Mouse (Mus musculus): Measurements from ENCODE around the gene Hoxb6.

Gene Hoxb6

DNA sequence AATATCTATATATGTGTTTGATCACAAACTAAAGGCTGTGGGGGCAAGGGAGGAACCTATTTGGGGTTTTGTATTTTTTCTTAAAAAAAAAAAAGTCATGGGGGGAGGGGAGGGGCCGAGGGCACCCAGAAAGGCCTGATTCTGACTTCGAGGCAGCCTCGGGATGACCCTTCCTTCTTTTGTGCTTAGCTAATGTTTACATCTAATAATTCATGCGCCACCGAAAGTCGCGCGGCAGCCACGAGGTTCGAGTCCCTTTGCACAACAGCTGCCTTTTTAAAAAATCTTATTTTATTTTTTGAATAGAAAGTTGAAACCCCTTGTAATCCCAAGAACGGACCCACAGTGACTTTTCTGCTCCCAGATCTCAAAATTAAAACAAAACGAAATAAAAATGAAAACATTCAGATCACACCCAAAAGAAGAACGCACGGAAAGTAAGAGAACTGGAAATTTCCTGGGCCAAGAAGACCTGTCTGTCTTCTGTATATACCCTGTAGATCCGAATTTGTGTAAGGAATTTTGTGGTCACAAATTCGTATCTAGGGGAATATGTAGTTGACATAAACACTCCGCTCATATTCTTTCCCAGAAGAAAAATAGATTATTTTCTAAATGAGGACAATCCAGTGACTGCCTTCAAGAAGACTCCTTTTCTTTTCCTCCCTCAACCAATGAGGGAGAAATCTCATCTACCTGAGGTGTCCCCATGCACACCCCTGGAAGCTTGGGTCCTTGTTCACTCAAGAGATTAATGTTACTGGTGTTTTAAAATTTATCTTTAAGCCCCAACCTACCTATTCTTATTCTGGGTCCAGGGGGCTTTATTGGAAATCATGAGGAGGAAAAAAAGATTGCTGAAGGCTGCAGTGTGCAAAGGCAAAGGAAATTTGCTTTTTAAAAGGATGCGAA is 24.7 kb downstream of the Hoxb6 start:
- DNase-seq (ENCODE audit: low read depth): no peak

DNA sequence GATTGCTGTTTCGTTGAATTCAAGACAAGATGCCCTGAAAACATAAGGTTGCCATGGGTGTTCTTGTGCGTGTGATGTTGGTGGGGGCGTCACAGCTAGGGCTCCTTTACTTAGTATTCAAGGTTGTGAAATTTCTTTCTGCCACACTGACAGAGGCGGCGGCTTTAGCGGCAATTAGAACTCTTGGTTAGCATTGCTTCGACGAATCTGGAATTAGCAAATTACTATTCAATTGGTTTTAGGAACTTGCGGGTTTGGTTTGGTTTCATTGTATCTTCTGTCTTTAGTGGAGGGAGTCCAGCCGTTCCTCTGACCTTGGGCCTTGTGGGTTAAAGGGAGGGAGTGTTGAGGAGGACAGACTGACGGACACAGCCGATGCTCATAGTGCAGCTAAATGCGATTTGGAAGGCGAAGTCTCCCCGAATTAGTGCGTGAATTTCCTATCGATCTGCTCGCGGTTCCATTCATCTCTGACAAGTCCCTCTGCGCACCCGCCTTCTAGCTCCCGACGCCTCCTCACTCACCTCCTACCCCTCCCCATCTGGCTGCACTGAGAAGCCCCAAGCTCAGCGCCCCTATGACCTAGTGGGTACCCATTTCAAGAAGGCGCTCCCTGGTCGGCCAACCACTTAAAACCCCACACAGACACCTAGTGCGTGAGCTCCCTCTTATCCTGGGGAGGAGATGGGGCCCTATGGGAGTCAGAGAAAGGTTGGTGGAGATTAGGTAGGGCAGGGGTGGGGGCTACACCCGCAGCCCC is 25.5 kb downstream of the Hoxb6 start, which contains the start of gene Hoxb4:
Hoxb4 (plus strand) TSS at position 660 of the 760 bp plus-strand sequence.
- no peak for DNase-seq (ENCODE audit: low read depth)

DNA sequence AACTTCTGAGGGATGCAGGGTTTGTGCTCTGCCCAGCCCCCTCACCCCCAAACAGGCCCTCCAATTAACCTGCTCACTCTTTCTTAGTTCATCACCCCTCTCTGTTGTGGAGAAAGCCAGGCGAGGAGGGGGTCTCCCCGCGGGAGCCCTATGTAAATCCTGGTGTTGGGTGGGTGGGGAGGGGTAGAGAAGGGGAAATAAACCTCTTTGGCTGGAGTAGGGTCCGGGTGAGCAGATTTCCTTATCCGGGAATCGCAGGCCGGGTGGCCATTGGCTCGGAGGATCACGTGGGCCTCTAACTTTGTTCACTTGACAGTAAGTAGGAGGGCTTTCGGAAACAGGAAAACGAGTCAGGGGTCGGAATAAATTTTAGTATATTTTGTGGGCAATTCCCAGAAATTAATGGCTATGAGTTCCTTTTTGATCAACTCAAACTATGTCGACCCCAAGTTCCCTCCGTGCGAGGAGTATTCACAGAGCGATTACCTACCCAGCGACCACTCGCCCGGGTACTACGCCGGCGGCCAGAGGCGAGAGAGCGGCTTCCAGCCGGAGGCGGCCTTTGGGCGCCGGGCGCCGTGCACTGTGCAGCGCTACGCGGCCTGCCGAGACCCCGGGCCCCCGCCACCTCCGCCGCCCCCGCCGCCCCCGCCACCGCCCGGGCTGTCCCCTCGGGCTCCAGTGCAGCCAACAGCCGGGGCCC is 26.2 kb downstream of the Hoxb6 start:
- no peak for DNase-seq (ENCODE audit: low read depth)

DNA sequence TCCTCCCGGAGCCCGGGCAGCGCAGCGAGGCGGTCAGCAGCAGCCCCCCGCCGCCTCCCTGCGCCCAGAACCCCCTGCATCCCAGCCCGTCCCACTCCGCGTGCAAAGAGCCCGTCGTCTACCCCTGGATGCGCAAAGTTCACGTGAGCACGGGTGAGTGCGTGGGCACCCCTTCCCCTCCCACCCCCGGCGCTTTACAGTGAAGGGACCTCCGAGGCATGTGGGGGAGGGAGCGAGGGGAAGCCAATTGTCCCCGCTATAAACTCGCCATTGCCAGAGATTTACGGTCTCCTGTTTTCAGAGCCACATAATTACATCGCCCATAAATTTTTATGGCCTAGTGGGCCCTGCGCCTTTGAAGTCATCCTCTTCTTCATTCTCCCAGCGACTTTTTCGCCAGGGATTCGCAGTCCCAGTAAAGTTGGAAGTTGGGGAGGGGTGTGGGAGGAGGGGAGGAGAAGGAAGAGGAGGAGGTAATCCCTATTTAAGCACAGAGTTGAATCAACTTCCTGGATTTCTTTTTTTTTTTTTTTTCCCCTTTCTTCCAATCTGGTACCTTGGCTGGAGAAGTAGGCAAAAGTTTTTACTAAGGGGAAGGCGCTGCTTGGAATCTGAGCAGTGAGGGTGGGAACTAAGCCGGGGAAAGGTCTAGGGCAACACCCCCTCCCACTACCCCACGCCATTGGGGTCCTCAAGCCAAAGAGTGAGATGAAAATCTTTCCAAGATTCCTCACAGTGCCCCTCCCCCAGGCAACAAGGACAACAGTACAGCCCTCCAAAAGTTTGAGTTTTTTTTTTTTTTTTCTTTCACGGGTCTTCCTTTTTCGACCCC is 27.0 kb downstream of the Hoxb6 start:
- DNase-seq (ENCODE audit: low read depth): no peak

DNA sequence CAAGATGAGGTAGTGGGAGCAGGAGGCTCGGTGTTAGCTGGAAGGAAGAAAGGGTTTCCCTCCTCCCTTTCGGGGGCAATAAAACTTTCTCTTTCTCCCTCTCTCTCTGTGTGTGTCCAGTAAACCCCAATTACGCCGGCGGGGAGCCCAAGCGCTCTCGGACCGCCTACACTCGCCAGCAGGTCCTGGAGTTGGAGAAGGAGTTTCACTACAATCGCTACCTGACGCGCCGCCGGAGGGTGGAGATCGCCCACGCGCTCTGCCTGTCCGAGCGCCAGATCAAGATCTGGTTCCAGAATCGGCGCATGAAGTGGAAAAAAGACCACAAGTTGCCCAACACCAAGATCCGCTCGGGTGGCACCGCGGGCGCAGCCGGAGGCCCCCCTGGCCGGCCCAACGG is 27.6 kb downstream of the Hoxb6 start:
- no peak for DNase-seq (ENCODE audit: low read depth)

DNA sequence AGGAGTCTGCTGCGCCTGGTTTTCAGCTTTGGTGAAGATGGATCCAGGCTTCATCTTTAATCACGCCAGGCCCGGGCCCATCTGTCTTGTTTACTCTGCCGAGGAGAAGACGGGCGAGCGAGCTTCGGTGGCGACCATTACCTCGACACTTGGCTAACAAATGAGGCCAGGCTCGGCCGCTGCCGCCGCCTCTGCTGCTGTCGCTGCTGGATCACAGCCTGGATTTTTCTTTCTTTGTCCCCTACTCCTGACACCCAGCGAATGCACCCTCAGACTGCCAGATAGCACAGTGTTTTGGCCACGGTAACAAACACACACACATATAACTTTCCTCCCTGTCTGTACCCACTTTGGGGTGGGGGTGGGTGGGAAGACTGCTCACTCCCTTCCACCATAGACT is 28.4 kb downstream of the Hoxb6 start:
- DNase-seq (ENCODE audit: low read depth): no peak

DNA sequence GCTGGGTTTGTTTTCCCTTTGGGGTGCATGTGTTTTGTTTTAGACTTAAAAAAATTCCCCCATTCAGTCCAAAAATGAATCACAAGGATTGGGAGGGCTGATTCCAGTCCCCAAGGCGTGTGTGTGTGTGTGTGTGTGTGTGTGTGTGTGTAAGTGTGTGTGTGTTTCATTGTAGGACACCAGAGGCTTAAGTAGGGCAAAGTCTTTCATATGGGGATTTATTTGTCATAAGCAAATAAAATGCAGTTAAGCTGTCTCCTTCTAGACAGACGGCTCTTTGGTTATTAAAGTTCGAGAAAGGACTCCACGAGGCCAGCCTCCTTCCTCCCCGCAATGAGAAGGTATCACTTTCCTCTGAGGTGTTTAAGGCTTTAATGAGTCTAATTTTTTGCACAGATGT is 29.6 kb downstream of the Hoxb6 start:
- DNase-seq (ENCODE audit: low read depth): no peak

DNA sequence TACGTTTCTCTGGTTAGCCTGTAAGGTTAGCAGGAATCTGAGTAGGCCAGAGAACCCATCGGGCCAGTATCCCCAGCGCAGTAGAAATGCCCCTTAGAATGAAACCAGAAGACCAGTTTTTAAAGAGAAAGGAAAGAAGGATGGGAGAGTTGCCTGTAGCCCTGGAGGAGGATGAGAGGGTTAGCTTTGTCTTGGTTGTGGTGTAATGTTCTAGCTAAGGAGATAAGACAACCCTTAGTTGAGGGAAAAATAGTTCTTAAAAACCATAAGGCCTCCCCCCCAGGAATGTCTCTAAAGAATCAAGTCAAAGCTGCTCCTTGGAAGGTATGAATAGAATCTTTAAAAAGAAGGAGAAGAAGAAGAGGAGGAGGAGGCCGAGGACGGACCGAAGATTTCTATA is 30.5 kb downstream of the Hoxb6 start:
- no peak for DNase-seq (ENCODE audit: low read depth)

DNA sequence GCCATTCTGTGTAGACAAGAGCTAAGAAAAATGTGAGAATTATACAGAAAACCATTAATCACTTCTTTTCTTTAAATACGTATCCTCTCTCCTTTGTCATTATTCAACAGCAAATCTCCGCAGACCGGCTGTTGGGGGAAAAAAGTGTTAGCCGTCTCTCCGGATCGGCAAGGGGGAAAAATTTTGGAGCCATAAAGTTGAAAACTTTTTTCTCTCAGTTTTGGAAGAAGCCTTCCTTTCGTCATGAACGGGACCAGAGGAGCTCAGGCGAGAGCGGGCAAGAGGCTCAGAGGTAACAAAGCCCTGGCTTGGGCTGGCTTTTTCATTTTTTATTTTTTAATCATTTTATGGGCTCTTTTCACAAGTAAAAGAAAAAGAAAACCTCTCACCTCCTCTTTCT is 30.9 kb downstream of the Hoxb6 start, which contains the start of gene Hoxb3:
Hoxb3 (plus strand) TSS at position 173 of the 400 bp plus-strand sequence.
- DNase-seq (ENCODE audit: low read depth): no peak

DNA sequence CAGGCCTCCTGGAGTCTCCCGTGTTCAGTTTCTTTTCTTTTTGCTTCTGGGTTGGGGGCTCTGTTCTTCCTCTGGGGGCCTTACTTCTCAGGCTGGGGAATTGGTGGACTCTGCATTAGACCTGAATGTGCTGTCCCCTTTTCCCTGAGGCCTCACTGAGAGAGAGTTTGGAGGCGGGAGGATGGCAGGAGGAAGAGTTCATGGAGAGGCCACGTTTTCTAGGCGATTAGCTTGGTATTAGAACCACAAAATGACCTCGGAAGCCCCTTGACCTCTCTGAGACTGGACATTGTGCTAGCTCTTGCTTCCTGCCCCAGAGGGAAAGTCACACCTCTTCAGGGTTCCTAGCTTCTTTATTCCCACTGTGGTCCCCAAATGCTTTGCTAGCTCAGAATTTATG is 31.8 kb downstream of the Hoxb6 start:
- no peak for DNase-seq (ENCODE audit: low read depth)

DNA sequence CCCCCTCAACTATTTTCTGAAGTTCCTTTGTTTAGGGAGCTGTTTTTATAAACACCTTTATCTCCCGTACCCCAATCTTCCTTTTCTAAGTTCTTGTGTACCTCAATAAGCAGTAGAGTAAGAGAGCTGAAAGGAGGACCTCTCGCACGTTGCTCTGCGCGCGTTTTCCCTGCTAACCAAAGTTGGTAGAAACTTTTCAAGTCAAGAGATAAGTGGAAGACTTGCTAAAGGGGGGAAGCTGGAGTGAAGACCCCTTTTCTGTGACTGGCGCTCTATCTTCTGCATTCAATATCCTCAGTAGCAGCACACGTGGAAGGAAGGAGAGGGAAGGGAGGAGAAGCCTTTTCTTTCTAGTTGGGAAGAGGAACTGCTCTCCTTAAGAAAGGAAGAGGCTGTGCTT is 32.7 kb downstream of the Hoxb6 start:
- DNase-seq (ENCODE audit: low read depth): no peak

DNA sequence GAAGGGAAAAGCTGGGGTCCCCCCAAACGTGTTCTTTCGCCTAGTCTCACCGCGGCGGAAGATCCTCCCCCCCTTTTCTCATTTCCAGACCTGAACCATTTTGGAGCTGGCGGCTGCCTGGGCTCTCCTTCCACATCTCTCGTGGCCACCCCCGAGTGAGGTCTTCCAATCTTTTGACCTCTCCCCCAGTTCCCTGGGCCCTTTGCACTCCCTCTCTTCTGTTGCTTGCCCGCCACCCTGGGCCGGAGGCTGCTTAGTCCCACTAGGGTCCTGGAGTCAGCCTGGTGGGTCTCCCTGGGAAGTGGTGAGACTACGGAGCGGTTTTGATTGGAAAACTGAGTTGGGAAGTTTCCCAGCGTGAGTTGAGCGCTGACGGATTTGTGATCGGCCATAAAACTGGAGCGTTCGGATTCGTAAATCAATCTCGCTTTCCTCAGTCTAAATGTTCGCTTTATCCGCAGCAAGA is 33.5 kb downstream of the Hoxb6 start:
- DNase-seq (ENCODE audit: low read depth): no peak

DNA sequence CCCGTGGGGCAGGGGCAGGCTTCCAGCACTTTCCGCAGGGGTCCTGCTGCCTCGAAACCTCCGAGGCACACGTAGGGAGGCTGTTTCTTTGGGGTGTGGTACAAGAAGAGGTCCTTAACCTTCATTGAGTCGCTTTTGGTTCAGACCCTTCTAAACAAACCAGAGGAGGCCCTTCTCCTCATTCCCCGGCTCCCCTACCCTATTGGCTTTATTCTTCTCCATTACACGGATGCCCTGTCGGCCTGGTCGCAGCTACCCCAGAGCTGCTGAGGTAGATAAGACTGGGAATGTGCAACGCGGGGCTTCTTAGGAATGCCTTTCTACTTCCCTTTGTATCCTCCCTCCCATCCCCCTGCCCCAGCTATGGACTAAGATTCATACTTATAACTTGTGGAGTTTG is 34.4 kb downstream of the Hoxb6 start:
- no peak for DNase-seq (ENCODE audit: low read depth)

DNA sequence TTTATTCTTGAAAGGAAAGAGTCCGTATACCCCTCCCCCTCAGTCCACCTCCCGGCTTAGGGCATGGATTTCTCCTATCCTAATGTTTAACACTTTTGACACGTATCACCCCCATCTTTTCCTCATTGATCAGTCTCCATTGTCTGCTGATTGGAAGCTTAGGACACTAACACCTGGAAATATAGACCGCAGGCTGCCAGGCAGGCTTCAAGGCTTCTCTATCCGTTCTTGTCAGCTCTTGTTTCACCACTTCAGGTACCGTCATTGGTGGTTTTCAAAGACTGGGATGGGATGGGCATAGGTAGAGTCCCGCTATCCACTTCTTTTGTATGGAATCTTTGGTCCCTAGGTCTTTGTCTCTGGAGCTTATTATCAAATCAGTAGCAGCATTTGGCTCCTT is 34.8 kb downstream of the Hoxb6 start:
- DNase-seq (ENCODE audit: low read depth): no peak

DNA sequence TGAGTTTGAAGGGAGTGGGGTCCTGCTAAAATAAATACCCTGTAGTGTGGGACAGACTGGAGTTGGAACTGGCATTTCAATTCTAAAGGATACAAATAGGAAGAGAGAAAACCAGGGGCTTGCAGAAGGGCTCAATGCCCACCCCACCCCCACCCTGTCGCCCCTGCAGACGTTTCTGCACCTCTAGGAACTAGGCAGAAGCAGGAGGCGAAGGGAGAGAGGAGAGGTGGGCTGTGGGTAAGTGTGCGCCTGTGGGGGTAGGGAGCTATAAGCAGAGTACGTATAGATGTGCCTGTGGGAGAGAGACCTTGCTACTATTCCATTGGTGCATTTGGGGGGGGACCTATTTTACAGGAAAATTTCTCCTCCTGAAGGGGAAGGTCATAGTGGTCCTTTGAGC is 35.5 kb downstream of the Hoxb6 start:
- no peak for DNase-seq (ENCODE audit: low read depth)

DNA sequence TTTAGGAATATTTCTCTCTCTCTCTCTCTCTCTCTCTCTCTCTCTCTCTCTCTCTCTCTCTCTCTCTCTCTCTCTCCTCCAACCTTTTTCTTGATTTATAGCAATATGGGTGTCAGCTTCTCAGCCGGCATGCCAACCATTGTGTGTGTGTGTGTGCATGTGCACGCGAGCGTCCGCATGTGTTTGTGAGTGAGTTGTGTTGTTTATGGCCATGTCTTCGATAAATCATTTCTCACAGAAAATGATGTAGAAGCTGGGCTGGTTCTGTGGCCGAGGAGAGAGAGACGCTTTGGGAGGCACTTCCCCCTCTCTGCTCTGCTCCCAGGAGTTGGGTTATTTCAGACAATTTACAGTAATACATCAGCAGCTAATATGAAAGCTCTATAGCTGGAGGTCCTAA is 36.3 kb downstream of the Hoxb6 start:
- DNase-seq (ENCODE audit: low read depth): no peak

DNA sequence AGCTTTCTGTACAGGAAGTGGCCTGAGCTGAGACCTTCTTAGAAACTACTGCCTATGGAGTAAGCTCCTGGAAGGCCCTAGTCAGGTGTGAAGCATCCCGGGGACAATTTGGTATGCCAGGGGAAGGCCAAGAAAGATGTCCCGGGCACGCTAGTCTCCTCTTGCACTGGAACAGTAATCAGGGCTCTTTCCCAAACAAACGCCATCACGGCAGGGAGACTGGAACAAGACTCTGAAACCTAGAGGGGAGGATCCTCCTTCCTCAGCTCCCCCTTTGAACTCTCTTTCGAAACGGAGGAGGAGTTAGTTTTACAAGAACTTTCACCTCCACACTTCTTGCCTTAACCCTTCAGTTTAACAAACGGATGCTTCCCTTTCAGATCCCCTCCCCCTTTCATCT is 39.8 kb downstream of the Hoxb6 start:
- no peak for DNase-seq (ENCODE audit: low read depth)

DNA sequence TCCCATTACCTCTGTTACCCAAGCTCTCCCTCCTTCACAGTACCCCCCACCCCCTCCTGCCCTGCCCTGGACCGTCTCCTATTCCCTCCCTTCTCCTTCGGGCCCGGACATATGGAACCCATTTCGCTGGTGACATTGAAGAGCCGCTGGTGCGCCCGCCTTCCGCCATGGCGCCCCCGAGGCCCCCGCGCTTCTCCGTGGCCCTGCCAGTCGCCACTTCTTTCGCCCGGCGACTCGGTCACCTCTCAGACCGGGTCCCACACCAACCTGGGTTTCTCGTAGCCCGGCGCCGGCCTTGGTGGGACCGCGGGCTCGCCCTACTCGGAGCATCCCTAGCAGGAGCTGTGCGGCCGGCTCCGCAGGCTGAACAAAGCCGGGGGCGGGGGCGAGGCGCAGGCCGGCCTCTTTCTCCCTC is 40.3 kb downstream of the Hoxb6 start:
- no peak for DNase-seq (ENCODE audit: low read depth)

DNA sequence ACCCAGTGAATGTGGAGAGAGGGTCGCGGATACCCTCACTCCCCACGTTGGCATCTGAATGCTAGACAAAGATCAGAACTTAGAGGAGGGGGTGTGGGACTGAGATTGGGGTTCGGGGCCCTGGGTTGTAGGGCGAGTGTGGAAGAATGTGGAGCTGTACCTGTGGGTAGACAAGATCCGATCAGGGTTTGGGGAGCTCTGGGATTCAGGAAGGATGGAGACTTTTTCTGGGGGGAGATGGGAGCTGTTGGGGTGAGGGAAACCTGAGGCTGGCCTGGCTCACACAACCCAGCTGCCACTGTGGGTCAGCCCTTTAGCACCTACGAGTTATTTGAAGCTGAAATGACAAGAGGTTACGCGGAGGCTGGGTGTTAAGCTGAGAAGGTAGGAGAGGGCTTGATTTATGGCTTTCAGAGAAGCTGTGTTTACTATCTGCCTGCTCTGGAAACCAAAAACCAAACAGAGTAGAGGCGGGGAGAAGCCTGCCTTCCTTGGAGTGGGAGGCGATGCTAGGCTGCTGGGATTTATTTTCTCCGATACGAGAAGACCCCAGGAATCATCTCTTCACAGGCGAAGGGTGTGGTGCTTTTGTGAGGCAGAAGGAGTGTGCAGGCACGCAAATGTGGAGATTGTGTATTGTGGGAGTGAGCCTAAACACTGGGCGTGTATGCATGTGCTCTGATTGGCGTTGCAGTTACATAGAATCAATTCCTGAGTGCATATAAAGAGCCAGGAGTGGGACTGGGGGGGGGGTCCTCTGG is 41.1 kb downstream of the Hoxb6 start:
- DNase-seq (ENCODE audit: low read depth): no peak

DNA sequence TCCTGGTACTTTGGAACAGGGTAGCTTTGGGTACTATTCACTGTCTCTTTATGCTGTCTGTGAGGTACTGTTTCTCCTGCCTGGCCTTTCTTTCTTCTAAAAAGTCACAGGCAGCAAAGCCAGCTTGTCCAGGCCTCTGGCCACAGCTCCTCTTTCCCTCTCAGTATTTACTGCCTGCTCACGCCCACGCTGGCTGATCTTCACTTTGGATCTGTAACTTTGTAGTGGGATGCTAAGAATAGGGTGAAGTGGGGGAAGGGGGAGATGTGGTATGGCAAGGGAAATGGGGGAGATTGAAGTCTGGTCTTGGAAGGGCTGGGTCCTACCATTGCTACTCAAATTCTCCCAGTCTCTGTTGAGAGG is 41.7 kb downstream of the Hoxb6 start:
- DNase-seq (ENCODE audit: low read depth): no peak

DNA sequence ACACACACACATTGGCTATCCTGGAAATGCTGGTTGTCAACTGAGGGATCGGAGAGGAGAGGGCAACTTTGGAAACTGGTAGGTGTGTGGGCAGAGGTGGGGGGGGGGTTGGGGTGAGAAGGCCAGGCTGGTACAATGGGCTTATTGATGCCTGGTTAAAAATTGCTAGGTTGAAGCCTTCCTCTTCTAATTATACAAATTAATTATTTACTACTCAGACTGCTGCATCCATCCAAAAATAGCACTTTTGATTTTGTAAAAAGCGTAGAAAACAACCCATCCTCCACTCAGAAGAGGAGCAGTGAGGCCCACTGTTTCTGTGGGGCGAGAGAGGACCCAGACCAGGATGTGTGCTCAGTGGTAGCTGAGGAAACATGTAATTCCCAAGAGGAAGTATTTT is 42.7 kb downstream of the Hoxb6 start:
- DNase-seq (ENCODE audit: low read depth): no peak

Measured in c-Kit-positive CD71-positive TER-119-negative erythroid progenitor cells, embryonic 14.5 days (primary cell).